ENCODE assay signal across 10 mouse cellular contexts in the genomic region with DNA sequence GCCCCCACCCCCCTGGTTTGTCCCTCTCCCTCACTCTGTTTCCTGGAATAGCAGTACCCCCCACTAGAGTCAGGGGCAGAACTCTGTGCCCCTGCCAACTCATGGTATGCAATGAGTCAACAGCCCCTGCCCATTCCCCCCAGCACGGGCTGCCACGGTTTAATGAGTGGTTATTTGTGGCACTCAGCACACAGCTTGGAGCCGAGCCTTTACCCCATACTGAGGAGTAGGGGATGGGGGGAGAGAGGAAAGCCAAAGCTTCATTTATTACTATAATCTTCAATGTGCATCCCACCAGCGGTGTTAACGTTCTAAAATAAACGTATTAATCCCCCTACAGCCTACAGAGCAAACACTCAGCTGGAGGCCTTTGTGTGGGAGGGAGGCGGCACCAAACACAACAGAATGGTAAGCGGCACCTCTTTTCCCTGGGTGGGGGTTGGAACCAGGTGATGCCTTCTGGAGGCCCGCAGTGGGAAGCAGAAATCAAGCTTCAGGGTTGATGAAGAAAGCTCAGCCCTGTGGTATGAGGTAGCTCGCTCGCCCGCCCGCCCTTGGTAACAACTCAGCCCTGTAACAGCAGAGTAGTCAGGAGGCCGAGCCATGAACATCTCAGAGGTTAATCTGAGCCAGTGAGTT. TPM values are rescaled to one million over a fixed set of nuclear protein-coding genes. Genes with fewer than 3 reads are reported as not detected.
DNase-seq lines count a peak whose midpoint lies in the region; ATAC-seq and TF ChIP-seq lines count a peak whose summit lies in the region.
"Had no signal": no experiment of that assay in that cellular context is flagged by ENCODE, and none has a peak within 500 bp of the region (broad histone marks: within the 10 kb centered on the region; RNA-seq: fewer than 3 reads in every experiment).

No protein-coding gene starts in this region.

- DNase-seq in left cerebral cortex, adult 2 months (ENCODE audit: extremely low spot score in 1 of 2, low spot score in 2 of 2), result peak in 1 of 2 experiments; percentile 18
- DNase-seq in left cerebral cortex, postnatal 25 days (ENCODE audit: low spot score in 2 of 2), result no peak
- DNase-seq in embryonic facial prominence, embryonic 10.5 days (ENCODE audit: low spot score), result peak; percentile 21
- no peak for DNase-seq in natural killer cell, adult 2 months (ENCODE audit: low spot score in 2 of 2)
- no peak for DNase-seq in gastrocnemius, adult 18-20 months (ENCODE audit: low spot score)
- DNase-seq: kidney, postnatal 36 days; lung, postnatal 36 days had no signal

- 35% methylated on average over 14 of the region's 14 CpGs for WGBS in embryonic facial prominence, embryonic 10.5 days
- 45% methylated on average over 14 of the region's 14 CpGs for WGBS in heart, embryonic 16.5 days
- WGBS in midbrain, embryonic 15.5 days, result 25% methylated on average over 14 of the region's 14 CpGs

- no peak for TF ChIP-seq CTCF in left cerebral cortex, adult 2 months (IDR thresholded peaks at IDR 0.05)

- H3K4me1 ChIP-seq in embryonic facial prominence, embryonic 10.5 days, result peaks cover 54% of the 10 kb centered on the region
- H3K4me1 ChIP-seq in heart, embryonic 16.5 days (ENCODE audit: control insufficient read depth, insufficient read depth, low read length), result peaks cover 50% of the 10 kb centered on the region
- H3K4me1 ChIP-seq in midbrain, embryonic 15.5 days, result peaks cover 39% of the 10 kb centered on the region

- peaks cover 53% of the 10 kb centered on the region for H3K27me3 ChIP-seq in embryonic facial prominence, embryonic 10.5 days (replicated peaks; ENCODE audit: low read depth, poor library complexity, severe bottlenecking)
- H3K27me3 ChIP-seq in heart, embryonic 16.5 days (ENCODE audit: control insufficient read depth, insufficient read depth, low read length), result 0 out of 2 replicates have a peak, but pooled peaks cover 2% of the 10 kb centered on the region
- H3K27me3 ChIP-seq in midbrain, embryonic 15.5 days (replicated peaks), result peaks cover 6% of the 10 kb centered on the region

- H3K4me2 ChIP-seq in heart, embryonic 16.5 days (ENCODE audit: low read depth, low read length), result peak overlapping the region; percentile 42
- H3K4me2 ChIP-seq in midbrain, embryonic 15.5 days, result no peak overlapping the region

- no peak overlapping the region for H3K4me3 ChIP-seq in left cerebral cortex, adult 2 months
- peak overlapping the region; percentile 6; the same call in 1 of the 2 replicates for H3K4me3 ChIP-seq in embryonic facial prominence, embryonic 10.5 days
- H3K4me3 ChIP-seq in heart, embryonic 16.5 days (ENCODE audit: low read length), result peak overlapping the region; percentile 6; the same call in 1 of the 2 replicates
- no peak overlapping the region for H3K4me3 ChIP-seq in midbrain, embryonic 15.5 days

- 0 out of 2 replicates have a peak overlapping the region, but pooled peaks have one; percentile 20 for H3K27ac ChIP-seq in left cerebral cortex, adult 2 months
- peak overlapping the region; percentile 16; the same call in 1 of the 2 replicates for H3K27ac ChIP-seq in embryonic facial prominence, embryonic 10.5 days (replicated peaks)
- H3K27ac ChIP-seq in heart, embryonic 16.5 days (ENCODE audit: low read length), result peak overlapping the region; percentile 96
- H3K27ac ChIP-seq in midbrain, embryonic 15.5 days, result no peak overlapping the region

- ATAC-seq in heart, embryonic 16.5 days (replicated peaks; ENCODE audit: extremely low read depth, insufficient read depth, low FRiP score), result peak; percentile 87
- peak; percentile 20; the same call in 1 of the 2 replicates for ATAC-seq in midbrain, embryonic 15.5 days (replicated peaks)
- no peak for ATAC-seq in cerebellum, adult (ENCODE audit: insufficient number of reproducible peaks, low FRiP score, low TSS enrichment)

- intact Hi-C loops in left cerebral cortex, adult 2 months (cut with DNase I), result no loop called here
- intact Hi-C loops in left cerebral cortex, postnatal 25 days (cut with DNase I), result no loop called here

- peak overlapping the region; percentile 63 for H3K9ac ChIP-seq in heart, embryonic 16.5 days (ENCODE audit: low read length)
- no peak overlapping the region for H3K9ac ChIP-seq in midbrain, embryonic 15.5 days

- H3K9me3 ChIP-seq in embryonic facial prominence, embryonic 10.5 days, result no peaks in the 10 kb centered on the region
- H3K9me3 ChIP-seq in heart, embryonic 16.5 days (replicated peaks; ENCODE audit: control insufficient read depth, low read length), result no peaks in the 10 kb centered on the region
- H3K9me3 ChIP-seq in midbrain, embryonic 15.5 days, result no peaks in the 10 kb centered on the region

- H3K36me3 ChIP-seq in embryonic facial prominence, embryonic 10.5 days (replicated peaks), result no peaks in the 10 kb centered on the region
- H3K36me3 ChIP-seq in heart, embryonic 16.5 days (ENCODE audit: control insufficient read depth, insufficient read depth), result no peaks in the 10 kb centered on the region
- H3K36me3 ChIP-seq in midbrain, embryonic 15.5 days (replicated peaks), result no peaks in the 10 kb centered on the region

RNA-seq across cellular contexts. Expression of a gene that starts 6.5 kb away (rescaled TPM):
- total RNA-seq in left cerebral cortex, adult 2 months (2021), result 100 to 1,000 TPM in 1 of 2 experiments, 10 to 100 TPM in 1; 76.7 to 113 TPM
- total RNA-seq in left cerebral cortex, postnatal 25 days (2021), result 100 to 1,000 TPM in 1 of 2 experiments, 10 to 100 TPM in 1; 70.0 to 130 TPM
- 5.2 and 6.7 TPM in 2 replicates for polyA plus RNA-seq in embryonic facial prominence, embryonic 10.5 days (2016; fragmentation: Nextera tagmentation; extraction: Ambion mirVana)
- polyA plus RNA-seq in heart, embryonic 16.5 days (2015; fragmentation: Nextera tagmentation; extraction: Ambion mirVana), result 48.9 and 57.2 TPM in 2 replicates
- polyA plus RNA-seq in midbrain, embryonic 15.5 days (2015; fragmentation: Nextera tagmentation; extraction: Ambion mirVana), result 17.9 and 19.4 TPM in 2 replicates
- 100 to 1,000 TPM in 1 of 2 experiments, 10 to 100 TPM in 1; 36.1 to 133 TPM for total RNA-seq in gastrocnemius, adult 18-20 months (2021)

RNA-seq across cellular contexts. Expression of a gene that starts 24.2 kb away (rescaled TPM):
- under 1 TPM; 0.19 to 0.23 TPM for total RNA-seq in left cerebral cortex, adult 2 months (2021)
- total RNA-seq in left cerebral cortex, postnatal 25 days (2021), result under 1 TPM in 1 of 2 experiments, not detected in 1; 0.21 TPM
- polyA plus RNA-seq in embryonic facial prominence, embryonic 10.5 days (2016; fragmentation: Nextera tagmentation; extraction: Ambion mirVana), result 0.21 TPM in 2 replicates
- polyA plus RNA-seq in heart, embryonic 16.5 days (2015; fragmentation: Nextera tagmentation; extraction: Ambion mirVana), result 0.35 and 0.43 TPM in 2 replicates
- 0.23 and 0.34 TPM in 2 replicates for polyA plus RNA-seq in midbrain, embryonic 15.5 days (2015; fragmentation: Nextera tagmentation; extraction: Ambion mirVana)
- not detected for total RNA-seq in gastrocnemius, adult 18-20 months (2021)

RNA-seq across cellular contexts. Expression of a gene that starts 32.7 kb away (rescaled TPM):
- total RNA-seq in left cerebral cortex, adult 2 months (2021), result 10 to 100 TPM; 86.4 to 91.2 TPM
- 10 to 100 TPM; 71.8 to 89.6 TPM for total RNA-seq in left cerebral cortex, postnatal 25 days (2021)
- polyA plus RNA-seq in embryonic facial prominence, embryonic 10.5 days (2016; fragmentation: Nextera tagmentation; extraction: Ambion mirVana), result 32.4 and 33.3 TPM in 2 replicates
- 60.7 and 68.9 TPM in 2 replicates for polyA plus RNA-seq in heart, embryonic 16.5 days (2015; fragmentation: Nextera tagmentation; extraction: Ambion mirVana)
- polyA plus RNA-seq in midbrain, embryonic 15.5 days (2015; fragmentation: Nextera tagmentation; extraction: Ambion mirVana), result 48.1 and 56.5 TPM in 2 replicates
- total RNA-seq in gastrocnemius, adult 18-20 months (2021), result 10 to 100 TPM; 47.6 to 51.7 TPM

RNA-seq across cellular contexts. Expression of a gene that starts 35.3 kb away (rescaled TPM):
- total RNA-seq in left cerebral cortex, adult 2 months (2021), result 1 to 10 TPM; 1.5 to 2.2 TPM
- total RNA-seq in left cerebral cortex, postnatal 25 days (2021), result 1 to 10 TPM; 2.7 to 3.1 TPM
- polyA plus RNA-seq in embryonic facial prominence, embryonic 10.5 days (2016; fragmentation: Nextera tagmentation; extraction: Ambion mirVana), result 2.7 and 3.1 TPM in 2 replicates
- 10.6 and 11.9 TPM in 2 replicates for polyA plus RNA-seq in heart, embryonic 16.5 days (2015; fragmentation: Nextera tagmentation; extraction: Ambion mirVana)
- polyA plus RNA-seq in midbrain, embryonic 15.5 days (2015; fragmentation: Nextera tagmentation; extraction: Ambion mirVana), result 3.4 and 11.6 TPM in 2 replicates
- total RNA-seq in gastrocnemius, adult 18-20 months (2021), result 1 to 10 TPM in 1 of 2 experiments, not detected in 1; 7.5 TPM

RNA-seq across cellular contexts. Expression of a gene that starts 39.1 kb away (rescaled TPM):
- total RNA-seq in left cerebral cortex, adult 2 months (2021), result not detected
- total RNA-seq in left cerebral cortex, postnatal 25 days (2021), result not detected
- polyA plus RNA-seq in embryonic facial prominence, embryonic 10.5 days (2016; fragmentation: Nextera tagmentation; extraction: Ambion mirVana), result 0.48 and 0.91 TPM in 2 replicates
- polyA plus RNA-seq in heart, embryonic 16.5 days (2015; fragmentation: Nextera tagmentation; extraction: Ambion mirVana), result 0.44 and 1.1 TPM in 2 replicates
- polyA plus RNA-seq in midbrain, embryonic 15.5 days (2015; fragmentation: Nextera tagmentation; extraction: Ambion mirVana), result 0.24 and 0.37 TPM in 2 replicates
- total RNA-seq in gastrocnemius, adult 18-20 months (2021), result 10 to 100 TPM; 28.7 to 29.5 TPM

Comparison
In these comparisons a context has a peak if more than half of its experiments do, and no peak if none do; other contexts are left out.
1. H3K4me3 ChIP-seq: peak in embryonic facial prominence, embryonic 10.5 days (single experiment) and heart, embryonic 16.5 days (single experiment); none in left cerebral cortex, adult 2 months (single experiment) and midbrain, embryonic 15.5 days (single experiment).